Mouse (Mus musculus): ENCODE measurements at regions not wholly inside any gene's neighbourhood (a gene's known extent, or its start where the extent isn't known, plus 50 kb on each side); places are given as distances from the start of the nearest gene placed in this dataset.

- TF ChIP-seq CTCF (IDR thresholded peaks at IDR 0.05; ENCODE audit: low read depth) (no peak), EP300 (optimal IDR thresholded peaks at IDR 0.05) (no peak)
Measured at GRCm38 (mm10) chr6:144874251-144874650, 92.5 kb upstream of the Sox5 start.

Measured in stomach, postnatal 0 days (tissue).